Mouse (Mus musculus) urinary bladder, postnatal 14 days (tissue): Measurements from ENCODE around the gene Pgm5.
A peak's percentile ranks its signal among the peaks of the same experiment; 100 is the strongest.

ENCODE experiments used
- DNase-seq: peaks from one replicate; pipeline ENCODE4 v3.0.0; 2021; ENCODE audit warnings: low spot score

Pgm5 gene

DNA sequence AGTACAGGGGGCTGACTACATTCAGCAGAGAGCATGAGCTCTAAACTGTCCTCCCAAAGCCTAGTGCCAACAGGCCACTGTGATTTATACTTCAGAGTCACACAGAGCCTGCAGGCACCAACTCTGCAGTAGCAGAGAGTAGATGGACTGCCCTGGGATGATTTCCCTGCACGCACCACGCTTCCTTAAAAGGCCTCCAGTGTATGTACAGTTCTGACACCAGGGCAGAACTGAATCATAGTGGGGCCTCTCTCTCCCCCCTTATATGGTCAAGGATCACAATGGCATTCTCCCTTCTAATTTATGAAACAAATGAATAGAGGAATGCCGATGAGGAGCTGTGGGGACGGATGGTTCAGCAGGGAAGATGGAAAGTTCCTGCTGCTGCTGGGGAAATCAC lies 91.3 kb downstream of the Pgm5 start:
- peak; percentile 22 for DNase-seq

GRCm38 (mm10) chr19:24767401-24767800 lies 94.3 kb downstream of the Pgm5 start:
- DNase-seq = no peak

GRCm38 (mm10) chr19:24762473-24763149 lies 99.0 kb downstream of the Pgm5 start:
- peak; percentile 55 for DNase-seq

- no peak for DNase-seq
Observed at GRCm38 (mm10) chr19:24756627-24757026, 105.0 kb downstream of the Pgm5 start.

- no peak for DNase-seq
Observed at GRCm38 (mm10) chr19:24754440-24754785, 107.2 kb downstream of the Pgm5 start.

DNA sequence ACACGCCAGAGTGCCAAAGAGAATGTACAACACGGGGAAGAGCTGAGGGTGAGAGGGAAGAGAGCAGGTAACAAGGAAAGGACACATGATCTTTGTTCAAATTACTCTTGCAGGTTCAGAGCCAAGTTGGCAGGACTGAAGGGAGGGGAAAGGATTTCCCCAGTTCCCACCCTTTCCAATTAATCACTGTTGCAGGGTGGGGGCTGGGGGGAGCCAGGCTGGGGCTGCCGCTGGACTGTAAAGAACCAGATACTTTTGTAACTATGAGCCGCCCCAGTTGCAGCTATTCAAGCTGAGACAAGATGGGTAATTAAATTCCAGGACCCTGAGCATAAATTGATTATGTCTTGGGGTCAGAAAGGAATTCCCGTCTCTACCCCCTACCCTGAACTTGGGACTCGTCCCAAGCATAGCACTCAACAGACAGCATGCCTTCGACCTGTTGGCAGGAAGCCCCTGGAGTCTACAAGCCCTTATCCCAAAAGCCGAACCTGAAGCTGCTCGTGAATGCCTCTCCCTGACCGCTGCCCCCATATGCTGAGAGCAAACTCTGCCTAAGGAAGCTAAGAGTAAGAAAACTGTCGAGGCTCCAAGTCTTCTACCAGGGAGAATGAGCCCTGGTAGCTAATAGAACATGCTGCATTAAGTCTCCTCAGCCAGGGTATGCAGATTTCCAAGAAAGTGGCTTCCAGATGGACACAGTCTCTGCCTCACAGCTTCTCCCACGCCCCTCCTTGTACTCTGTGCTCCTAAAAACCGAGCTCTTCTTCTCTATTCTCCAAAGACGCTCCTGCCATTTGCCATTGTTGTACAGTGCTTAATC lies 107.8 kb downstream of the Pgm5 start:
- DNase-seq = no peak

- DNase-seq = no peak
Observed at GRCm38 (mm10) chr19:24752873-24753538, 108.6 kb downstream of the Pgm5 start.

GRCm38 (mm10) chr19:24746266-24746875 lies 115.3 kb downstream of the Pgm5 start:
- no peak for DNase-seq

- no peak for DNase-seq
Observed at GRCm38 (mm10) chr19:24742606-24743005, 119.0 kb downstream of the Pgm5 start.

DNA sequence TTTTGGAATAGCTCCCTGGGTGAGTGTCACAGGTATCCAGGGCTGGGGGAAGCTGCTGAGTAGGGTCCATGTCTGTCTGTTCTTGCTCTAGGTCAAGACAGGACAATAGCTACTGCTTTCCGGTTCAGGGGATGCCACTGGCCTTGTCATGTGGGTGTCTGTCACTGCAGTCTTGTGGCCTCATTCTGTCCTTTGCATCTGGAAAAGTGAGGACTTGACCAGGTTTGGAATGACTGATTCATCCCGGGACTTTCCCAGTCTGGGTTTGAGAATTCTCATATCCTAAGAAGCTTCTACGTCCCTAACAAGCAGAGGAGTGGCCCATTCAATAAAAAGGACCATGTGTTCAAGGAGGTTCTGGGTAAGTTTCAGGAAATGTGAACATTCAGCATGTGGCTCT lies 122.9 kb downstream of the Pgm5 start:
- DNase-seq = no peak

GRCm38 (mm10) chr19:24738026-24738425 lies 123.6 kb downstream of the Pgm5 start:
- DNase-seq = no peak

DNA sequence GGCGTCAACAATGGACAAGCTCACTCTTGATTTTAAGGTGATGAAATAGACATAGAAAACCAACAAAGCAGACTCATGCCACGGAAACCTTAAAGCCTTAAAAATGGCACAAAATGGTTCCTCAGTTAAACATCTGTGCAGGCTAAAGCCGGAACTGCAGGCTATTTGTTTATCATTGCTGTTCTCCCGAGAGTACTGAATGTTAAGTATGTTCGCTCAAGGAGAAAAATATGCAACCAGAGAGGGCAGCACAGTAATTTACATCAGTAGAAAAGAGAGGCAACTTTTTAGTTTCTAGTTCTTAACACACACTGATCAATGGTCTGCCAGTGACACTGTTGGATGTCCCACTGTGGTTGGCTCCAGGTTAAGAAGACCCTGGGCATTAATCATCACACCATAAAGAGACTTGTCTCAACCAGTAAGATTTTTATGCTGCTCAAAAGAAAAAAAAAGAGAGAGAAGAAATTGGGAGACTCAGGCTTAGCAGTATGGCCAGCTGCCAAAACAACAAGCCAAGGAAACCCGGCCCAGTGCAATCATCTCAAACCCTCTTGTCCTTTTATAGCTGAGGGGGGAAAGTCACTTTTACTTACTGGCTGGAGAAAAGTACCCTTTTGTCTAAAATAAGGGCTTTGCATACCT lies 126.0 kb downstream of the Pgm5 start:
- DNase-seq = peak; percentile 52

GRCm38 (mm10) chr19:24730661-24731060 lies 131.0 kb downstream of the Pgm5 start:
- DNase-seq = peak; percentile 26

DNA sequence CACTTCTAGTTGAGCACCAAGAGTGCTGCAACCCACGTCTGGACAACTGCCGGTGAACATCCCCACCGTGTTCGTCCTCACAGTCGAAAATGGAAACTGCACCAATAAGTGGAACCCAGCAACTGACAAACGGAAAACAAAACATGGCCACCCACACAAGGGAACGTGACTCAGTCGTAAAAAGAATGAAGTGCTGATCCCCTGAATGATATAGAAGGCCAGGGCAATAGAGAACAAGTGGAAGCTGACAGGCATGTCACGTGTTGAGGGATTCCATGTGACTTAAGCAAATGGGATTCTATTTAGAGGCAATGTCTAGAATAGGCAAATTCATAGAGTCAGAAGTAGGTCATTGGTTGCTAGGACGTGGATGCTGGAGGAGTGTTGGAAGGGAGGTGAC lies 137.3 kb downstream of the Pgm5 start:
- DNase-seq = no peak

- DNase-seq = no peak
Observed at GRCm38 (mm10) chr19:24720448-24720847, 141.2 kb downstream of the Pgm5 start.

DNA sequence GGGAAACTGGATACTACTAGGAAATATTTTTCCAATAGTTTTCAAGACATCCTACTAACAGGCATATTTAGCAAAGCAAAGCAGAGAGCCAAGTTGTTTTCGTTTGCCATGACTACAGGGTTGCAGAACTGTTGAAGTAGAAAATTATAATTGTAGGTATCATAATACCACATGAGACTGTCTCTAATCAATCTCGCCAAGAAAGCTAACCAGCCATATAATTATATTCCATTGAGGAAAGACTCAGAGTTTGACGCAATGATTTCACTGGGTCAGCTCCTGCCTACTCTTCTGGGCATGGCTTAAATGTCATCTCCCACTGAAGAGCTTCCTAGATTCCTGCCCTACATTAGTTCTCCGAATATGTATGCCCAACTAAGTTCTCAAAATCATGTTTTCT lies 142.2 kb downstream of the Pgm5 start:
- no peak for DNase-seq

GRCm38 (mm10) chr19:24718021-24718420 lies 143.6 kb downstream of the Pgm5 start:
- DNase-seq = no peak

GRCm38 (mm10) chr19:24716303-24717097 lies 145.2 kb downstream of the Pgm5 start:
- DNase-seq = no peak

GRCm38 (mm10) chr19:24708032-24708431 lies 153.6 kb downstream of the Pgm5 start:
- no peak for DNase-seq

GRCm38 (mm10) chr19:24707071-24707906 lies 154.4 kb downstream of the Pgm5 start:
- DNase-seq = no peak
